8 mouse cellular contexts compared by ENCODE assay signal in the genomic region with DNA sequence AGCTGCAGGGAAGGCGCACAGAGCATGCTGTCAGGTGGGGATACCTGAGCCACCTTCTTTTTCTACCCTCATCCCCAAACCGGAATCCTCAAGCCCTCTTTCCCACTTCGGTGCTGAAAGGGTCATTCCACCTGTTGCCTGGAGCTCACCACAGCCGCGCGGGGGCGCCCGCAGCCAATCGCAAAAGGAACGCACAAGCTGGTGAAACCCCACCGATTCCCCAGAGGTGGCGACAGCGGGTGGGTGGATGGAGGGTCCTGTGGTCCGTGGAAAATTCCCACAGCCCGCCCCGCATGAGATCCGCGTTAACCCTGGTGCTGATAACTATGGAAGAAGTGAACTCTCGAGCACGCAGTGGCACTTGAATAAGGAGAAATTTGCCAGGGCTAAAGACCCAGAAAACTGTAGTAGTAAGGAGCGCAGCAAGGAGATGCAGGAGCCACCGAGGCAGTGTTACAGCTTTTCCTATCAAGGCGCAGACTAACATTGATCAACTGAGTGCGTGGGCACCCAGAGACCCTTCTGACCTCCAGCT. TPM values are rescaled to one million over a fixed set of nuclear protein-coding genes. Genes with fewer than 3 reads are reported as not detected.
DNase-seq lines count a peak whose midpoint lies in the region; ATAC-seq lines count a peak whose summit lies in the region.

No protein-coding gene starts in this region.

- DNase-seq in 3T3-L1 (ENCODE audit: low read depth, low spot score) (peak; percentile 57), R1 (ENCODE audit: low read depth, low spot score) (peak; percentile 93)
- DNase-seq in embryo, embryonic 10 days (ENCODE audit: low spot score) = peak; percentile 85
- DNase-seq in heart, adult 8-10 months (ENCODE audit: low spot score) = peak; percentile 66
- peak; percentile 71 for DNase-seq in liver, embryonic 11.5 days (ENCODE audit: low spot score)
- DNase-seq in thymus, adult 18-20 months = peak; percentile 62 to 70

- H3K4me2 ChIP-seq in kidney, embryonic 15.5 days = peak overlapping the region; percentile 83
- H3K4me2 ChIP-seq in liver, embryonic 11.5 days = peak overlapping the region; percentile 31; the same call in 1 of the 2 replicates

- H3K4me3 ChIP-seq in kidney, embryonic 15.5 days (replicated peaks) = peak overlapping the region; percentile 51
- H3K4me3 ChIP-seq in liver, embryonic 11.5 days (ENCODE audit: low read depth, low read length) = peak overlapping the region; percentile 10; the same call in 1 of the 2 replicates

- H3K4me1 ChIP-seq in kidney, embryonic 15.5 days = peaks cover 28% of the 10 kb centered on the region
- H3K4me1 ChIP-seq in liver, embryonic 11.5 days (replicated peaks; ENCODE audit: control insufficient read depth, insufficient read depth, low read length) = peaks cover 19% of the 10 kb centered on the region

- no peak overlapping the region for H3K9ac ChIP-seq in kidney, embryonic 15.5 days
- H3K9ac ChIP-seq in liver, embryonic 11.5 days (ENCODE audit: low read depth, low read length) = no peak overlapping the region

- H3K9me3 ChIP-seq in kidney, embryonic 15.5 days (replicated peaks) = no peaks in the 10 kb centered on the region
- H3K9me3 ChIP-seq in liver, embryonic 11.5 days (ENCODE audit: control insufficient read depth, low read length) = no peaks in the 10 kb centered on the region

- H3K27ac ChIP-seq in kidney, embryonic 15.5 days = no peak overlapping the region
- H3K27ac ChIP-seq in liver, embryonic 11.5 days (ENCODE audit: low read depth, low read length) = no peak overlapping the region

- no peaks in the 10 kb centered on the region for H3K36me3 ChIP-seq in kidney, embryonic 15.5 days
- H3K36me3 ChIP-seq in liver, embryonic 11.5 days (ENCODE audit: control insufficient read depth, insufficient read depth, low read length) = no peaks in the 10 kb centered on the region

- no peak for ATAC-seq in kidney, embryonic 15.5 days (replicated peaks; ENCODE audit: low FRiP score)
- ATAC-seq in liver, embryonic 11.5 days (replicated peaks; ENCODE audit: low FRiP score) = peak; percentile 41; the same call in 1 of the 2 replicates
- ATAC-seq in neutrophil, adult 5-6 weeks (ENCODE audit: extremely low read depth, insufficient number of reproducible peaks, low FRiP score, poor library complexity, severe bottlenecking) = 0 out of 2 replicates have a peak, but pooled peaks have one; percentile 28

- WGBS in kidney, embryonic 15.5 days = 3% methylated on average over 24 of the region's 24 CpGs
- 4% methylated on average over 24 of the region's 24 CpGs for WGBS in liver, embryonic 11.5 days

- H3K27me3 ChIP-seq in kidney, embryonic 15.5 days = peaks cover 81% of the 10 kb centered on the region
- peaks cover 80% of the 10 kb centered on the region for H3K27me3 ChIP-seq in liver, embryonic 11.5 days (replicated peaks; ENCODE audit: control insufficient read depth, insufficient read depth, low read length)

RNA-seq across cellular contexts. Expression of a gene that starts 2.0 kb away (rescaled TPM):
- under 1 TPM; 0.12 to 0.24 (median 0.13) TPM for total RNA-seq in heart, adult 8-10 months (2022)
- 5.2 and 7.7 TPM in 2 replicates for polyA plus RNA-seq in kidney, embryonic 15.5 days (2015; fragmentation: Nextera tagmentation; extraction: Ambion mirVana)
- 0.51 and 0.52 TPM in 2 replicates for polyA plus RNA-seq in liver, embryonic 11.5 days (2014; fragmentation: Nextera tagmentation; extraction: Ambion mirVana)
- not detected in 2 replicates for total RNA-seq in neutrophil, adult 5-6 weeks (2017)

RNA-seq across cellular contexts. Expression of a gene that starts 11.0 kb away (rescaled TPM):
- 100 to 1,000 TPM in 2 of 4 experiments, 10 to 100 TPM in 2; 90.6 to 123 (median 103) TPM for total RNA-seq in heart, adult 8-10 months (2022)
- 0.28 and 0.29 TPM in 2 replicates for polyA plus RNA-seq in kidney, embryonic 15.5 days (2015; fragmentation: Nextera tagmentation; extraction: Ambion mirVana)
- polyA plus RNA-seq in liver, embryonic 11.5 days (2014; fragmentation: Nextera tagmentation; extraction: Ambion mirVana) = 0.34 and 0.60 TPM in 2 replicates
- total RNA-seq in neutrophil, adult 5-6 weeks (2017) = not detected in 2 replicates

RNA-seq across cellular contexts. Expression of a gene that starts 13.8 kb away (rescaled TPM):
- 10 to 100 TPM; 37.3 to 44.3 (median 41.5) TPM for total RNA-seq in heart, adult 8-10 months (2022)
- 127 and 144 TPM in 2 replicates for polyA plus RNA-seq in kidney, embryonic 15.5 days (2015; fragmentation: Nextera tagmentation; extraction: Ambion mirVana)
- 83.7 and 97.1 TPM in 2 replicates for polyA plus RNA-seq in liver, embryonic 11.5 days (2014; fragmentation: Nextera tagmentation; extraction: Ambion mirVana)
- total RNA-seq in neutrophil, adult 5-6 weeks (2017) = 59.7 and 74.8 TPM in 2 replicates

RNA-seq across cellular contexts. Expression of a gene that starts 15.4 kb away (rescaled TPM):
- 1 to 10 TPM in 3 of 4 experiments, under 1 TPM in 1; 0.91 to 2.8 (median 1.8) TPM for total RNA-seq in heart, adult 8-10 months (2022)
- polyA plus RNA-seq in kidney, embryonic 15.5 days (2015; fragmentation: Nextera tagmentation; extraction: Ambion mirVana) = 25.4 and 29.3 TPM in 2 replicates
- 18.5 and 21.2 TPM in 2 replicates for polyA plus RNA-seq in liver, embryonic 11.5 days (2014; fragmentation: Nextera tagmentation; extraction: Ambion mirVana)
- total RNA-seq in neutrophil, adult 5-6 weeks (2017) = 1.6 TPM in 1 of 2 replicates, not detected in the other

RNA-seq across cellular contexts. Expression of a gene that starts 25.5 kb away (rescaled TPM):
- 10 to 100 TPM; 33.0 to 47.3 (median 39.2) TPM for total RNA-seq in heart, adult 8-10 months (2022)
- polyA plus RNA-seq in kidney, embryonic 15.5 days (2015; fragmentation: Nextera tagmentation; extraction: Ambion mirVana) = 32.2 and 35.9 TPM in 2 replicates
- polyA plus RNA-seq in liver, embryonic 11.5 days (2014; fragmentation: Nextera tagmentation; extraction: Ambion mirVana) = 32.6 and 34.8 TPM in 2 replicates
- 25.5 and 33.5 TPM in 2 replicates for total RNA-seq in neutrophil, adult 5-6 weeks (2017)

Comparison
In these comparisons a context has a peak if more than half of its experiments do, and no peak if none do; other contexts are left out.
1. RNA of a gene that starts 11.0 kb away (total RNA-seq): 90.6 to 123 TPM in heart, adult 8-10 months; not detected in neutrophil, adult 5-6 weeks; every median in the first group is over 10 times any median in the second.
2. Peak in every context shown above with its lines, with median percentiles within 50 percentile points of each other: DNase-seq.